Mouse (Mus musculus) CH12.LX (cell line): ENCODE results near the gene Prpsap2.

ENCODE experiments used
- CTCF ChIP-seq, 2 experiments: IDR thresholded peaks in 1 of 2; conservative IDR thresholded peaks in 1 of 2; 2 replicates each; pipeline ENCODE4 v1.5.1; 2011 to 2012; ENCODE audit warnings: low read depth in 2 of 2, low read length in 2 of 2, improper control_type of control experiment in 1 of 2, inconsistent platforms in 1 of 2, mild to moderate bottlenecking in 1 of 2, moderate library complexity in 1 of 2
- E2F4 ChIP-seq: IDR thresholded peaks from 2 replicates; pipeline ENCODE4 v1.6.1; 2011; ENCODE audit warnings: low read depth, low read length, improper control_type of control experiment; ENCODE audit not compliant: insufficient replicate concordance
- EP300 ChIP-seq: IDR thresholded peaks from 2 replicates; pipeline ENCODE4 v1.6.1; 2011; ENCODE audit warnings: low read length, improper control_type of control experiment
- ETS1 ChIP-seq: conservative IDR thresholded peaks from 2 replicates; pipeline ENCODE4 v1.6.1; 2012; ENCODE audit warnings: low read depth, mild to moderate bottlenecking, inconsistent platforms, low read length, improper control_type of control experiment, moderate library complexity
- JUN ChIP-seq: IDR thresholded peaks from 2 replicates; pipeline ENCODE4 v1.6.1; 2011; ENCODE audit warnings: low read depth, mild to moderate bottlenecking, low read length, improper control_type of control experiment, moderate library complexity; ENCODE audit not compliant: insufficient read depth
- POLR2A ChIP-seq: IDR thresholded peaks from 2 replicates; pipeline ENCODE4 v1.6.1; 2011; ENCODE audit warnings: low read depth, mild to moderate bottlenecking, improper control_type of control experiment, low read length
- POLR2AphosphoS2 ChIP-seq: IDR thresholded peaks from 2 replicates; pipeline ENCODE4 v1.6.1; 2011; ENCODE audit warnings: low read depth, low read length, improper control_type of control experiment
- SMC3 ChIP-seq: IDR thresholded peaks from 2 replicates; pipeline ENCODE4 v1.6.1; 2011; ENCODE audit warnings: low read depth, low read length, improper control_type of control experiment
- USF2 ChIP-seq: conservative IDR thresholded peaks from 2 replicates; pipeline ENCODE4 v1.6.1; 2011; ENCODE audit warnings: low read depth, low read length, improper control_type of control experiment
- ZC3H11A ChIP-seq: IDR thresholded peaks from 2 replicates; pipeline ENCODE4 v1.6.1; 2012; ENCODE audit warnings: low read depth, mild to moderate bottlenecking, inconsistent platforms, low read length, improper control_type of control experiment
- ZKSCAN1 ChIP-seq: IDR thresholded peaks from 2 replicates; pipeline ENCODE4 v1.6.1; 2012; ENCODE audit warnings: low read depth, inconsistent platforms, low read length, improper control_type of control experiment, borderline replicate concordance

DNA sequence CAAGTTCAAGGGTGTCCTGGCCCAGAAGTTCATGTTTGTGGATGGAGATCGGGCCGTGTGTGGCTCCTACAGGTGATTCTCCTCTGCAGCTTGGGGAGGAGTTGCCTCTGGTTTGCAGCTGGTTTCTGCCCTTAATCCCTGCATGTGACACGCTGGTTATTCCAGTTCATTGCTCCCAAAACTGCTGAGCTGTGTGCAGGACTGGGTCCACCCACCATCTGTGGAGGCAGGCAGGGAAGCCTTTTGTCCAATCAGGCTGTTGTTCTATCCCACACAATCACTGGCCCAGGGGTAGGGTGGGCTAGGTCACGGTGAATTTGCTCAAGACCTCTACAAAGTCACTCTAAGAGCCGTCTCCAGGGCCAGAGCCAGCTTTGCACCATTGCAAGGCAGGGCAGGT is 60.2 kb downstream of the Prpsap2 start:
- no peak for TF ChIP-seq CTCF (conservative IDR thresholded peaks at IDR 0.05 in 1 of 2, IDR thresholded peaks at IDR 0.05 in 1 of 2; ENCODE audit: low read depth in 2 of 2, low read length in 2 of 2)
- TF ChIP-seq POLR2A: no peak
- TF ChIP-seq E2F4: no peak
- TF ChIP-seq ZC3H11A: no peak
- TF ChIP-seq POLR2AphosphoS2: no peak
- TF ChIP-seq ETS1: no peak
- TF ChIP-seq SMC3: no peak
- no peak for TF ChIP-seq EP300
- no peak for TF ChIP-seq USF2
- TF ChIP-seq JUN: no peak
- no peak for TF ChIP-seq ZKSCAN1
